Mouse (Mus musculus) right cerebral cortex, adult 18-20 months (tissue): ENCODE measurements around the gene Rnf40.
A peak's percentile ranks its signal among the peaks of the same experiment; 100 is the strongest.

Experiments
- DNase-seq: peaks from one replicate; pipeline ENCODE4 v3.0.0; 2022; ENCODE audit warnings: mixed read lengths

Rnf40 gene

GRCm38 (mm10) chr7:127588011-127588871 lies at the start of gene Rnf40, which contains the start of gene Ccdc189:
TSS of gene Rnf40 (plus strand) at chr7:127588767.
TSS of gene Ccdc189 (minus strand) at chr7:127588595.
- peak; percentile 97 for DNase-seq

GRCm38 (mm10) chr7:127541671-127542070 lies 46.9 kb upstream of the Rnf40 start:
- no peak for DNase-seq

- no peak for DNase-seq
Measured at GRCm38 (mm10) chr7:127549116-127549835, 39.3 kb upstream of the Rnf40 start.

- DNase-seq, result no peak
Measured at GRCm38 (mm10) chr7:127551558-127551957, 37.0 kb upstream of the Rnf40 start.

- DNase-seq, result no peak
Measured at GRCm38 (mm10) chr7:127560580-127560979, 28.0 kb upstream of the Rnf40 start.

GRCm38 (mm10) chr7:127561340-127561858 lies 27.2 kb upstream of the Rnf40 start, which contains the start of gene Tmem265:
TSS of gene Tmem265 (plus strand) at chr7:127561390.
- DNase-seq, result no peak

- DNase-seq, result no peak
Measured at GRCm38 (mm10) chr7:127564381-127565150, 24.0 kb upstream of the Rnf40 start.

- peak; percentile 97 for DNase-seq
Measured at GRCm38 (mm10) chr7:127572895-127573471, 15.6 kb upstream of the Rnf40 start, which contains the start of gene Phkg2. TSS of gene Phkg2 (plus strand) at chr7:127573340.

GRCm38 (mm10) chr7:127573503-127574008 lies 15.0 kb upstream of the Rnf40 start:
- no peak for DNase-seq

GRCm38 (mm10) chr7:127574115-127574514 lies 14.5 kb upstream of the Rnf40 start:
- no peak for DNase-seq

GRCm38 (mm10) chr7:127583260-127583659 lies 5.3 kb upstream of the Rnf40 start:
- DNase-seq, result no peak

GRCm38 (mm10) chr7:127585031-127585430 lies 3.5 kb upstream of the Rnf40 start:
- DNase-seq, result no peak

- no peak for DNase-seq
Measured at GRCm38 (mm10) chr7:127586149-127586548, 2.4 kb upstream of the Rnf40 start.

- DNase-seq, result no peak
Measured at GRCm38 (mm10) chr7:127587196-127587595, 1.4 kb upstream of the Rnf40 start.

GRCm38 (mm10) chr7:127588901-127589300 lies 334 bp downstream of the Rnf40 start:
- no peak for DNase-seq

GRCm38 (mm10) chr7:127589637-127590036 lies 1.1 kb downstream of the Rnf40 start:
- DNase-seq, result no peak

GRCm38 (mm10) chr7:127591108-127591507 lies 2.5 kb downstream of the Rnf40 start:
- no peak for DNase-seq

GRCm38 (mm10) chr7:127592575-127592974 lies 4.0 kb downstream of the Rnf40 start:
- DNase-seq, result no peak

GRCm38 (mm10) chr7:127596747-127597146 lies 8.2 kb downstream of the Rnf40 start:
- DNase-seq, result no peak

- no peak for DNase-seq
Measured at GRCm38 (mm10) chr7:127600612-127601011, 12.0 kb downstream of the Rnf40 start.

- DNase-seq, result no peak
Measured at GRCm38 (mm10) chr7:127601735-127602134, 13.2 kb downstream of the Rnf40 start.

- DNase-seq, result no peak
Measured at GRCm38 (mm10) chr7:127602903-127603302, 14.3 kb downstream of the Rnf40 start.
